Mouse (Mus musculus): Measurements from ENCODE around the gene Ceacam1. TPM values are rescaled to one million over a fixed set of nuclear protein-coding genes. Genes with fewer than 3 reads are reported as not detected.
"Not testable (repeated sequence)": the region's sequence is repeated elsewhere in the genome, so short reads cannot be mapped to it uniquely, and the experiment has no call there.

The Ceacam1 gene
- 0.88 and 1.1 TPM in 2 replicates for polyA plus RNA-seq (2015; fragmentation: Nextera tagmentation; extraction: Ambion mirVana)

GRCm38 (mm10) chr7:25477091-25477751 is at the start of gene Ceacam1:
Gene Ceacam1 (minus strand): TSS chr7:25477603.
- H3K9ac ChIP-seq; H3K36me3 ChIP-seq (replicated peaks); H3K27ac ChIP-seq; H3K27me3 ChIP-seq (replicated peaks); H3K9me3 ChIP-seq; H3K4me1 ChIP-seq; H3K4me3 ChIP-seq; H3K4me2 ChIP-seq; ATAC-seq (replicated peaks): not testable (repeated sequence)
- WGBS: 40% methylated on average over 5 of the region's 5 CpGs

- not testable (repeated sequence) for H3K27me3 ChIP-seq (replicated peaks); H3K9ac ChIP-seq; H3K4me3 ChIP-seq; H3K4me2 ChIP-seq; H3K36me3 ChIP-seq (replicated peaks); H3K27ac ChIP-seq; H3K9me3 ChIP-seq; H3K4me1 ChIP-seq
- ATAC-seq (replicated peaks): peak; percentile 42; the same call in 1 of the 2 replicates
- WGBS: 58% methylated on average over 2 of the region's 5 CpGs
These were observed 38.8 kb upstream of the Ceacam1 start for GRCm38 (mm10) chr7:25516070-25516777.

GRCm38 (mm10) chr7:25515667-25516066 is 38.3 kb upstream of the Ceacam1 start:
- WGBS: 38% methylated on average over 1 of the region's 1 CpGs
- H3K4me1 ChIP-seq; ATAC-seq (replicated peaks); H3K4me3 ChIP-seq; H3K9ac ChIP-seq; H3K27ac ChIP-seq; H3K9me3 ChIP-seq; H3K27me3 ChIP-seq (replicated peaks); H3K36me3 ChIP-seq (replicated peaks); H3K4me2 ChIP-seq: not testable (repeated sequence)

GRCm38 (mm10) chr7:25509925-25510324 is 32.5 kb upstream of the Ceacam1 start:
- ATAC-seq (replicated peaks): no peak
- Histone ChIP-seq H3K4me1 (no peaks in the 10 kb centered on the region), H3K9me3 (no peaks in the 10 kb centered on the region), H3K4me2 (no peak overlapping the region), H3K27ac (no peak overlapping the region), H3K27me3 (replicated peaks) (no peaks in the 10 kb centered on the region), H3K4me3 (no peak overlapping the region), H3K36me3 (replicated peaks) (no peaks in the 10 kb centered on the region), H3K9ac (no peak overlapping the region)
- 64% methylated on average over 3 of the region's 3 CpGs for WGBS

- Histone ChIP-seq H3K36me3 (replicated peaks) (no peaks in the 10 kb centered on the region), H3K4me1 (no peaks in the 10 kb centered on the region), H3K27me3 (replicated peaks) (no peaks in the 10 kb centered on the region), H3K27ac (no peak overlapping the region), H3K4me2 (no peak overlapping the region), H3K9me3 (no peaks in the 10 kb centered on the region), H3K9ac (no peak overlapping the region), H3K4me3 (no peak overlapping the region)
- ATAC-seq (replicated peaks): no peak
- WGBS: 89% methylated on average over 1 of the region's 1 CpGs
These were observed 17.2 kb upstream of the Ceacam1 start for GRCm38 (mm10) chr7:25494649-25495048.

- H3K4me2 ChIP-seq; H3K27me3 ChIP-seq (replicated peaks); H3K4me1 ChIP-seq; H3K27ac ChIP-seq; ATAC-seq (replicated peaks); H3K9me3 ChIP-seq; H3K36me3 ChIP-seq (replicated peaks); H3K4me3 ChIP-seq; H3K9ac ChIP-seq: not testable (repeated sequence)
- no CpG with 5 or more reads among the region's 1 CpGs for WGBS
These were observed 13.3 kb upstream of the Ceacam1 start for GRCm38 (mm10) chr7:25490698-25491097.

- not testable (repeated sequence) for H3K9me3 ChIP-seq; H3K4me3 ChIP-seq; H3K4me1 ChIP-seq; H3K27ac ChIP-seq; H3K27me3 ChIP-seq (replicated peaks); H3K4me2 ChIP-seq; H3K36me3 ChIP-seq (replicated peaks); H3K9ac ChIP-seq; ATAC-seq (replicated peaks)
- WGBS: 92% methylated on average over 3 of the region's 3 CpGs
These were observed 12.0 kb upstream of the Ceacam1 start for GRCm38 (mm10) chr7:25489382-25489781.

GRCm38 (mm10) chr7:25486186-25486585 is 8.8 kb upstream of the Ceacam1 start:
- Histone ChIP-seq H3K36me3 (replicated peaks) (no peaks in the 10 kb centered on the region), H3K4me2 (no peak overlapping the region), H3K27me3 (replicated peaks) (no peaks in the 10 kb centered on the region), H3K4me1 (no peaks in the 10 kb centered on the region), H3K4me3 (no peak overlapping the region), H3K27ac (no peak overlapping the region), H3K9me3 (no peaks in the 10 kb centered on the region), H3K9ac (no peak overlapping the region)
- no peak for ATAC-seq (replicated peaks)
- 20% methylated on average over 1 of the region's 1 CpGs for WGBS

- Histone ChIP-seq H3K4me1 (no peaks in the 10 kb centered on the region), H3K27me3 (replicated peaks) (no peaks in the 10 kb centered on the region), H3K4me2 (no peak overlapping the region), H3K9ac (no peak overlapping the region), H3K4me3 (no peak overlapping the region), H3K27ac (no peak overlapping the region), H3K9me3 (no peaks in the 10 kb centered on the region), H3K36me3 (replicated peaks) (no peaks in the 10 kb centered on the region)
- no peak for ATAC-seq (replicated peaks)
- 47% methylated on average over 5 of the region's 5 CpGs for WGBS
These were observed 7.7 kb upstream of the Ceacam1 start for GRCm38 (mm10) chr7:25485061-25485460.

- Histone ChIP-seq H3K36me3 (replicated peaks) (no peaks in the 10 kb centered on the region), H3K4me1 (no peaks in the 10 kb centered on the region), H3K9ac (no peak overlapping the region), H3K27ac (no peak overlapping the region), H3K9me3 (no peaks in the 10 kb centered on the region), H3K4me3 (no peak overlapping the region), H3K4me2 (no peak overlapping the region), H3K27me3 (replicated peaks) (no peaks in the 10 kb centered on the region)
- WGBS: 78% methylated on average over 8 of the region's 8 CpGs
- ATAC-seq (replicated peaks): no peak
These were observed 5.8 kb upstream of the Ceacam1 start for GRCm38 (mm10) chr7:25483133-25483735.

GRCm38 (mm10) chr7:25480791-25481190 is 3.4 kb upstream of the Ceacam1 start:
- H3K36me3 ChIP-seq (replicated peaks); H3K4me1 ChIP-seq; H3K4me2 ChIP-seq; H3K9me3 ChIP-seq; H3K27ac ChIP-seq; H3K4me3 ChIP-seq; H3K27me3 ChIP-seq (replicated peaks); H3K9ac ChIP-seq; ATAC-seq (replicated peaks): not testable (repeated sequence)
- WGBS: 69% methylated on average over 8 of the region's 8 CpGs

- H3K36me3 ChIP-seq (replicated peaks): no peaks in the 10 kb centered on the region
- no peak overlapping the region for H3K4me3 ChIP-seq
- no peak overlapping the region for H3K9ac ChIP-seq
- 0% methylated on average over 1 of the region's 1 CpGs for WGBS
- ATAC-seq (replicated peaks): no peak
- no peaks in the 10 kb centered on the region for H3K4me1 ChIP-seq
- H3K9me3 ChIP-seq: no peaks in the 10 kb centered on the region
- H3K27ac ChIP-seq: no peak overlapping the region
- no peaks in the 10 kb centered on the region for H3K27me3 ChIP-seq (replicated peaks)
- no peak overlapping the region for H3K4me2 ChIP-seq
These were observed 2.0 kb upstream of the Ceacam1 start for GRCm38 (mm10) chr7:25479440-25479839.

- not testable (repeated sequence) for H3K36me3 ChIP-seq (replicated peaks); H3K4me1 ChIP-seq; H3K4me3 ChIP-seq; H3K27me3 ChIP-seq (replicated peaks); H3K4me2 ChIP-seq; ATAC-seq (replicated peaks); H3K9ac ChIP-seq; H3K27ac ChIP-seq; H3K9me3 ChIP-seq
- WGBS: 68% methylated on average over 2 of the region's 2 CpGs
These were observed 320 bp upstream of the Ceacam1 start for GRCm38 (mm10) chr7:25477752-25478093.

All from midbrain, embryonic 15.5 days (tissue).